Mouse (Mus musculus) brain, embryonic 14.5 days (tissue): ENCODE data around the gene Bicdl1.

ENCODE experiments used
- CTCF ChIP-seq: fragments of 200-500 bp; IDR thresholded peaks from 2 replicates; pipeline ENCODE4 v1.5.1; 2012; ENCODE audit warnings: inconsistent platforms, mild to moderate bottlenecking, moderate library complexity, borderline replicate concordance; ENCODE audit not compliant: insufficient read depth, insufficient read length; ENCODE audit errors: extremely low read depth
- POLR2A ChIP-seq: fragments of 200-500 bp; IDR thresholded peaks from 2 replicates; pipeline ENCODE4 v1.6.1; 2012; ENCODE audit warnings: mild to moderate bottlenecking, inconsistent platforms, borderline replicate concordance; ENCODE audit not compliant: poor library complexity, insufficient read depth, insufficient read length, severe bottlenecking; ENCODE audit errors: extremely low read depth

GRCm38 (mm10) chr5:115724422-115724821 lies 7.0 kb downstream of the Bicdl1 start:
- no peak for TF ChIP-seq POLR2A
- no peak for TF ChIP-seq CTCF
